Mouse (Mus musculus): ENCODE measurements around the gene Pcgf3. TPM values are rescaled to one million over a fixed set of nuclear protein-coding genes. Genes with fewer than 3 reads are reported as not detected.

Pcgf3 gene
- polyA plus RNA-seq, 1 experiment = 3.9 TPM

DNA sequence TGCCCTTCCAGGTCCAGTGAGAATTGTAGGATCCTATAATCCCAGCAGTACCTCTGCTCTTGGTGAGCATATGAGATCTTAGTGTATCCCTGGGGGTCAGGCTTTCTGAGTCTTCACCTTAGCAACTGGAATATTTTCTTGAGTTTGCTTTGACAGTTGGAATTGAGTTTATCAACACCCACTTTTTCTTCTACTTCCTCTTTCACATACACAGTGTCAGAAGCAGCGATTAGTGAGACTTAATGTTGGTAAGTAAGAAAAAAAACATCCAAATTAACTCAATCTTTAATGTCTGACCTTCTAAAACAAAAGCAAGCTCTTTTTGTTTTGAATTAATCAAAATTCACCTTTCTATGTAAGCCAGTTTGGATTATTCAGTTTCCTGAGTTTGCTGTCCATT lies 40.5 kb downstream of the Pcgf3 start:
- TF ChIP-seq POLR2A (IDR thresholded peaks at IDR 0.05; ENCODE audit: low read depth, low read length) (no peak), CTCF (IDR thresholded peaks at IDR 0.05; ENCODE audit: extremely low read depth, insufficient read depth, insufficient read length, insufficient replicate concordance) (no peak)
- 21% methylated on average over 1 of the region's 1 CpGs for WGBS
- peaks cover 38% of the 10 kb centered on the region for H3K36me3 ChIP-seq (ENCODE audit: control insufficient read depth, insufficient read depth, low read length)

DNA sequence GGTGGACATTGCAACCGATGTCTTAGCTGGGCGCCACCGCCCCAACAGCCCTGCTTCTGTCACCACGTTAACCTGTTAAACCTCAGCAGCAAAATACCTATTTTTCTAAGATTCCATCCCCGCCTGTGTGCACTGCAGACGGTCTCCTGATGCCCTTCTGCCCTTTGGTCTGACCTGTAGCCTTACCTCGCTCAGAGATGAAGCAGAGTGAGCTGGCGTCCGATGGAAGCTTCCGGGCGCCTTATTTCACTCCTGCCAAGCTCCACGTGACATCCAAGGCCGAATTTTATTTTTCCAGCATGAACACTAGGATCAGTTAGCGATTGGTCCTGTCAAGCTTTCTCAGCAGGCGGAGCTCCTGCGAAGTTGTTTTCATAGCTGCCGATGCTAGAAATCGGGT lies 41.3 kb downstream of the Pcgf3 start:
- WGBS = 94% methylated on average over 18 of the region's 18 CpGs
- TF ChIP-seq POLR2A (IDR thresholded peaks at IDR 0.05; ENCODE audit: low read depth, low read length) = no peak
- no peak for TF ChIP-seq CTCF (IDR thresholded peaks at IDR 0.05; ENCODE audit: extremely low read depth, insufficient read depth, insufficient read length, insufficient replicate concordance)
- no peak overlapping the region for H3K27ac ChIP-seq (ENCODE audit: insufficient read depth, low read length)
- H3K4me1 ChIP-seq (ENCODE audit: control insufficient read depth, insufficient read depth, insufficient read length) = no peaks in the 10 kb centered on the region
- H3K4me3 ChIP-seq (ENCODE audit: extremely low read depth, insufficient read depth, insufficient read length) = no peak overlapping the region
- no peak for DNase-seq (ENCODE audit: low read depth in 1 of 2, low spot score in 2 of 2)
- peaks cover 34% of the 10 kb centered on the region for H3K36me3 ChIP-seq (ENCODE audit: control insufficient read depth, insufficient read depth, low read length)
- H3K27me3 ChIP-seq (ENCODE audit: control insufficient read depth, insufficient read depth, low read length) = no peaks in the 10 kb centered on the region

More for the DNA sequence above, 40.5 kb downstream of the Pcgf3 start:
- no peak overlapping the region for H3K27ac ChIP-seq (ENCODE audit: insufficient read depth, low read length)
- H3K27me3 ChIP-seq (ENCODE audit: control insufficient read depth, insufficient read depth, low read length) = no peaks in the 10 kb centered on the region
- no peak for DNase-seq (ENCODE audit: low read depth in 1 of 2, low spot score in 2 of 2)
- H3K4me3 ChIP-seq (ENCODE audit: extremely low read depth, insufficient read depth, insufficient read length) = no peak overlapping the region
- H3K4me1 ChIP-seq (ENCODE audit: control insufficient read depth, insufficient read depth, insufficient read length) = no peaks in the 10 kb centered on the region

DNA sequence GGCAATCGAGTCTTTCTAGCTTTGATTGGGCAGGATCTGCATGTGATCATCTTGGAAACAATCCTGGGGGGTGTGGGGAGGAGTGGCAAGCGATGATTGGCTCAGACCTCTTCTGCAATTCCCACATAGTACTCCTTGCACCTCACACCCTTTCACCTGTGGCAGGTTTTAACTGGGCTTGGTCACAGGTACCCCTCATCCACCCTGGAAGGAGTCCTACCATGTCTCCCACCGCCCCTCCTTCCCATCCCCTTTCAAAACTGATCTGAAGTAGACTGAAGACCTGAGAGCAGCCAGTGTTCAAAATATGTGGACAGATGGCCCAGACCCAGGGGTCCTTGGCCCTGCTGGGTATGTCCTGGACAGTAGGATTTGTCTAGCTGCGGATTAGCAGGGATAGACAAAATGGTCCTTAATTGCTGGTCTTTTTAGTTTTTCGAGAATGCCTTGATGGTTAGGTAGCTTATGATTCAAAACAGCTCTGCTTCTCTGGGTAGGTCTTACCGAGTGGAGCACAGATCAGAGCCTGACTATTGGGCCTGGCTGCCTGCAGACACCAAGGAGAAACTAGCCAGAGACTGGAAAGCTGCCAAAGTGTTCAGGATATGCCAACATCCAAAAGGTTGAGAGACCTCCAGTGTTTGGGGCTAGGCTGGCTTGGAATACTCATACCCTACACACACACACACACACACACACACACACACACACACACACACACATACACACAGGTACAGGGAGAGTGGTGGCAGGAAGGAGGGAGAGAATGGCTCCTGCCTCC lies 54.7 kb downstream of the Pcgf3 start:
- TF ChIP-seq POLR2A (IDR thresholded peaks at IDR 0.05; ENCODE audit: low read depth, low read length) (no peak), CTCF (IDR thresholded peaks at IDR 0.05; ENCODE audit: extremely low read depth, insufficient read depth, insufficient read length, insufficient replicate concordance) (no peak)

DNA sequence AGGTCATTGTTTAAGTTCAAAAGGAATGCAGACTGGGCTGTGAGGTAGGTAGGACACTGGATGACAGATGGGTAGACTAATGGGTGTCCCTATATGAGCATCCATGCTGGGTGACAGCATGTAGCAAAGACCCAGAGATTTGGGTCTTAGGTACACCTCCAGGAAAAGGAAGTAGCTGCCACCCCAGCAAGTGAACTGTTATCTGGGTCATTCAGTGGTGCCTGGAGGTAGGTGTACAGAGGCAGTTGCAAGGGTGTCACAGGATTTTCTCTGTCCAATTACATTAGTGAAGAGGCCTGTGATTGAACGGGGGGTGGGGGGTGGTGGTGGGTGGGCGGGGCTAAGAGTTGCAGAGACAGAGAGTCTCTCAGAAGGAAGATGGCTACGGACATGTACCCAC lies 55.6 kb downstream of the Pcgf3 start:
- H3K36me3 ChIP-seq (ENCODE audit: control insufficient read depth, insufficient read depth, low read length) = no peaks in the 10 kb centered on the region
- H3K27me3 ChIP-seq (ENCODE audit: control insufficient read depth, insufficient read depth, low read length) = no peaks in the 10 kb centered on the region
- H3K4me3 ChIP-seq (ENCODE audit: extremely low read depth, insufficient read depth, insufficient read length) = no peak overlapping the region
- TF ChIP-seq CTCF (IDR thresholded peaks at IDR 0.05; ENCODE audit: extremely low read depth, insufficient read depth, insufficient read length, insufficient replicate concordance) (no peak), POLR2A (IDR thresholded peaks at IDR 0.05; ENCODE audit: low read depth, low read length) (no peak)
- H3K27ac ChIP-seq (ENCODE audit: insufficient read depth, low read length) = no peak overlapping the region
- DNase-seq (ENCODE audit: low read depth in 1 of 2, low spot score in 2 of 2) = no peak
- H3K4me1 ChIP-seq (ENCODE audit: control insufficient read depth, insufficient read depth, insufficient read length) = no peaks in the 10 kb centered on the region
- WGBS = 82% methylated on average over 3 of the region's 3 CpGs

More for the DNA sequence above, 54.7 kb downstream of the Pcgf3 start:
- Histone ChIP-seq H3K4me1 (ENCODE audit: control insufficient read depth, insufficient read depth, insufficient read length) (no peaks in the 10 kb centered on the region), H3K36me3 (ENCODE audit: control insufficient read depth, insufficient read depth, low read length) (no peaks in the 10 kb centered on the region), H3K27me3 (ENCODE audit: control insufficient read depth, insufficient read depth, low read length) (no peaks in the 10 kb centered on the region), H3K4me3 (ENCODE audit: extremely low read depth, insufficient read depth, insufficient read length) (no peak overlapping the region), H3K27ac (ENCODE audit: insufficient read depth, low read length) (no peak overlapping the region)
- no peak for DNase-seq (ENCODE audit: low read depth in 1 of 2, low spot score in 2 of 2)
- 71% methylated on average over 6 of the region's 6 CpGs for WGBS

DNA sequence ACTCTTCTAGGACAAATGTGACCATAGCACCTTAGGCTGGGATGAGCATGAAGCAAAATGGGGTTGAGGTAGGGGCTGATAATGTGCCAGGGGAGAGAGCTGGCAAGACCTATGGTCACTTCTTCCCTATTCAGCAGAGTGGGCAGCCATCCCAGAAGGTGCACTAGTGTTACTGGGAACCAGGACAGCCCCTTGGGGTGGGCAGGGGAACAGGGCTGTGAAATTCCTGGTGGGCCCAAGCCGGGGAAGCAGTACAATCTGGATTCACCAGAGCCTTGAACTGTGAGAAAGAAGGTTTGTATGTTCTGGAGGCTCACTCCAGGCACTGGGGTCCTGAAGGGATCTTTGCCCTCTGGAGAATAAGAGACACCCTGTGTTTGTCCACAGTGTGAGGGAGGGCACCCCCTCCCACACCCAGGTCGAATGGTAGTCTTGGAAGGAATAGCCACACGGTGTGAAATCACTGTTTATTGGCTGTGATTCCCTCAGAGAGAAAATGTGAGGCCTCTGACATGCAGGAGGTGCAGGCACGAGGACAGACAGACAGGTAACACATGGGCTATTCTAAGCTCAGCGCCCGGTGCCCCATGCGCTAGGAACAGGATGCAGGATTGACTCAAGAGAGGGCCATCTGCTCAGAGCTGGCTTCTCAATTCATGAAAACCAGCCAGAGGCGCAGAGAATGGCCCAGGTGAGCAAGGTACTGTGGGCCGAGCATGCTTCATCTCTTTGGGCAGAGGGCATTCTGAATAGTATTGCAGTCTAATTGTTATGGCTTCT lies 57.3 kb downstream of the Pcgf3 start:
- Histone ChIP-seq H3K36me3 (ENCODE audit: control insufficient read depth, insufficient read depth, low read length) (no peaks in the 10 kb centered on the region), H3K27ac (ENCODE audit: insufficient read depth, low read length) (no peak overlapping the region), H3K27me3 (ENCODE audit: control insufficient read depth, insufficient read depth, low read length) (no peaks in the 10 kb centered on the region), H3K4me1 (ENCODE audit: control insufficient read depth, insufficient read depth, insufficient read length) (no peaks in the 10 kb centered on the region), H3K4me3 (ENCODE audit: extremely low read depth, insufficient read depth, insufficient read length) (no peak overlapping the region)
- no peak for DNase-seq (ENCODE audit: low read depth in 1 of 2, low spot score in 2 of 2)
- no peak for TF ChIP-seq CTCF (IDR thresholded peaks at IDR 0.05; ENCODE audit: extremely low read depth, insufficient read depth, insufficient read length, insufficient replicate concordance)
- WGBS = 76% methylated on average over 9 of the region's 9 CpGs

DNA sequence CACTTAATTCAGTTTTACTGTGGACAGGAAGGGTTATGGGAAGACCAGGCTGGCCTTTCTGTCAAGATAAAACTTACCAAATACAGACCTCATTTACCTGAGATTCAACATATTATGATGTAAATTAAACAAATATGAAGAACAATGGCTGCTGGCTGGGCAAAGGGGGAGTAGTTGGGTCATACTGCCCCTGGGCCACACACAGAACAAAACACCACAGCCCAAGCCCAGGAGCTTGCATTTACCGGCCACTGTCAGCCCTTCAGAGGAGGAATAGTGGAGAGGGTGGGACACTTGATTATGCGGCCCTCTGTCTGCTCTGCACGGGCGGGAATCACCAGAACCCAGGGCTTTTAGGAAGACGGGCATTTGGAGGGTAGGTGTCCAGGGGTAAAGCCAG lies 57.9 kb downstream of the Pcgf3 start:
- DNase-seq (ENCODE audit: low read depth in 1 of 2, low spot score in 2 of 2) = no peak
- Histone ChIP-seq H3K4me3 (ENCODE audit: extremely low read depth, insufficient read depth, insufficient read length) (no peak overlapping the region), H3K27ac (ENCODE audit: insufficient read depth, low read length) (no peak overlapping the region), H3K36me3 (ENCODE audit: control insufficient read depth, insufficient read depth, low read length) (no peaks in the 10 kb centered on the region), H3K4me1 (ENCODE audit: control insufficient read depth, insufficient read depth, insufficient read length) (no peaks in the 10 kb centered on the region), H3K27me3 (ENCODE audit: control insufficient read depth, insufficient read depth, low read length) (no peaks in the 10 kb centered on the region)
- TF ChIP-seq CTCF (IDR thresholded peaks at IDR 0.05; ENCODE audit: extremely low read depth, insufficient read depth, insufficient read length, insufficient replicate concordance) (no peak), POLR2A (IDR thresholded peaks at IDR 0.05; ENCODE audit: low read depth, low read length) (no peak)
- 86% methylated on average over 5 of the region's 5 CpGs for WGBS

DNA sequence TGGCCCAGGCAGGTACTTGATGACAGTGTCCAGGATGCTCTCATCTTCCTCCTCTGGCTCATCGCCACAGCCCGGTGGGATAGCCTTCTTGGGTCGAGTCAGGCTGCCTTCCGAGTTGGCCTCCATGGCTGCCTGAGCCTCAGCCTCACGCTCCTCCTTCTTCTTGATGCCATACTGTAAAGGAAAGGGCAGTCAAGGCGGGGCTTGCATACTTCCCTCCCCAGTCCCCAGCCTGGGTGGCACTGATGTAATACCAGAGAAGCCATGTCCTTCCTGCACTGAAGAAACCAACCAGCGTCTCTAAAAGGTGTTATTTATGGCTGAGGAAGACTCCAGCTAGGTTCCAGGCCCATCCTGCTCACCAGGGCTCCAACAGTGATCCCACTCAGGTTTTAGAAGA lies 59.1 kb downstream of the Pcgf3 start:
- Histone ChIP-seq H3K27ac (ENCODE audit: insufficient read depth, low read length) (no peak overlapping the region), H3K4me3 (ENCODE audit: extremely low read depth, insufficient read depth, insufficient read length) (no peak overlapping the region), H3K36me3 (ENCODE audit: control insufficient read depth, insufficient read depth, low read length) (no peaks in the 10 kb centered on the region), H3K27me3 (ENCODE audit: control insufficient read depth, insufficient read depth, low read length) (no peaks in the 10 kb centered on the region), H3K4me1 (ENCODE audit: control insufficient read depth, insufficient read depth, insufficient read length) (no peaks in the 10 kb centered on the region)
- TF ChIP-seq POLR2A (IDR thresholded peaks at IDR 0.05; ENCODE audit: low read depth, low read length) (no peak), CTCF (IDR thresholded peaks at IDR 0.05; ENCODE audit: extremely low read depth, insufficient read depth, insufficient read length, insufficient replicate concordance) (no peak)
- 66% methylated on average over 7 of the region's 7 CpGs for WGBS
- DNase-seq (ENCODE audit: low read depth in 1 of 2, low spot score in 2 of 2) = no peak
